Mouse (Mus musculus): ENCODE results near the gene Gm10944. TPM values are rescaled to one million over a fixed set of nuclear protein-coding genes. Genes with fewer than 3 reads are reported as not detected.

The Gm10944 gene
- polyA plus RNA-seq, 1 experiment from 2014 or later = not detected

GRCm38 (mm10) chr10:10701326-10701725 is 20.2 kb downstream of the Gm10944 start:
- H3K9ac ChIP-seq (ENCODE audit: low read length) = no peak overlapping the region
- H3K9me3 ChIP-seq (ENCODE audit: control insufficient read depth, low read length) = no peaks in the 10 kb centered on the region
- H3K4me1 ChIP-seq (replicated peaks; ENCODE audit: control insufficient read depth, insufficient read depth, low read length) = no peaks in the 10 kb centered on the region
- no peak for ATAC-seq (replicated peaks; ENCODE audit: low FRiP score)
- H3K27me3 ChIP-seq (ENCODE audit: control insufficient read depth, insufficient read depth, low read length) = no peaks in the 10 kb centered on the region
- DNase-seq (ENCODE audit: low spot score) = no peak
- 78% methylated on average over 1 of the region's 1 CpGs for whole genome bisulfite sequencing
- H3K4me2 ChIP-seq (ENCODE audit: low read depth, low read length, severe bottlenecking) = no peak overlapping the region
- H3K4me3 ChIP-seq (ENCODE audit: low read depth, low read length) = no peak overlapping the region
- no peaks in the 10 kb centered on the region for H3K36me3 ChIP-seq (ENCODE audit: control insufficient read depth, insufficient read depth, low read length)
- H3K27ac ChIP-seq (ENCODE audit: low read depth, low read length) = no peak overlapping the region

GRCm38 (mm10) chr10:10708031-10708430 is 26.9 kb downstream of the Gm10944 start:
- no peaks in the 10 kb centered on the region for H3K36me3 ChIP-seq (ENCODE audit: control insufficient read depth, insufficient read depth, low read length)
- ATAC-seq (replicated peaks; ENCODE audit: low FRiP score) = no peak
- 77% methylated on average over 1 of the region's 1 CpGs for WGBS

GRCm38 (mm10) chr10:10710359-10710758 is 29.2 kb downstream of the Gm10944 start:
- DNase-seq (ENCODE audit: low spot score) = no peak
- Histone ChIP-seq H3K27me3 (ENCODE audit: control insufficient read depth, insufficient read depth, low read length) (no peaks in the 10 kb centered on the region), H3K9me3 (ENCODE audit: control insufficient read depth, low read length) (no peaks in the 10 kb centered on the region), H3K36me3 (ENCODE audit: control insufficient read depth, insufficient read depth, low read length) (no peaks in the 10 kb centered on the region), H3K9ac (ENCODE audit: low read length) (no peak overlapping the region), H3K4me3 (ENCODE audit: low read depth, low read length) (no peak overlapping the region), H3K4me2 (ENCODE audit: low read depth, low read length, severe bottlenecking) (no peak overlapping the region), H3K27ac (ENCODE audit: low read depth, low read length) (no peak overlapping the region), H3K4me1 (replicated peaks; ENCODE audit: control insufficient read depth, insufficient read depth, low read length) (no peaks in the 10 kb centered on the region)
- WGBS = 90% methylated on average over 2 of the region's 2 CpGs
- no peak for ATAC-seq (replicated peaks; ENCODE audit: low FRiP score)

More at GRCm38 (mm10) chr10:10708031-10708430, 26.9 kb downstream of the Gm10944 start:
- Histone ChIP-seq H3K4me1 (replicated peaks; ENCODE audit: control insufficient read depth, insufficient read depth, low read length) (no peaks in the 10 kb centered on the region), H3K9ac (ENCODE audit: low read length) (no peak overlapping the region), H3K4me3 (ENCODE audit: low read depth, low read length) (no peak overlapping the region), H3K27ac (ENCODE audit: low read depth, low read length) (no peak overlapping the region), H3K4me2 (ENCODE audit: low read depth, low read length, severe bottlenecking) (no peak overlapping the region), H3K9me3 (ENCODE audit: control insufficient read depth, low read length) (no peaks in the 10 kb centered on the region), H3K27me3 (ENCODE audit: control insufficient read depth, insufficient read depth, low read length) (no peaks in the 10 kb centered on the region)
- DNase-seq (ENCODE audit: low spot score) = no peak

GRCm38 (mm10) chr10:10710837-10711236 is 29.7 kb downstream of the Gm10944 start:
- WGBS = 74% methylated on average over 2 of the region's 2 CpGs
- H3K27me3 ChIP-seq (ENCODE audit: control insufficient read depth, insufficient read depth, low read length) = no peaks in the 10 kb centered on the region
- ATAC-seq (replicated peaks; ENCODE audit: low FRiP score) = no peak
- H3K36me3 ChIP-seq (ENCODE audit: control insufficient read depth, insufficient read depth, low read length) = no peaks in the 10 kb centered on the region
- no peaks in the 10 kb centered on the region for H3K4me1 ChIP-seq (replicated peaks; ENCODE audit: control insufficient read depth, insufficient read depth, low read length)
- no peak overlapping the region for H3K9ac ChIP-seq (ENCODE audit: low read length)
- DNase-seq (ENCODE audit: low spot score) = no peak
- H3K27ac ChIP-seq (ENCODE audit: low read depth, low read length) = no peak overlapping the region
- no peaks in the 10 kb centered on the region for H3K9me3 ChIP-seq (ENCODE audit: control insufficient read depth, low read length)
- no peak overlapping the region for H3K4me3 ChIP-seq (ENCODE audit: low read depth, low read length)
- H3K4me2 ChIP-seq (ENCODE audit: low read depth, low read length, severe bottlenecking) = no peak overlapping the region

GRCm38 (mm10) chr10:10726501-10726900 is 45.4 kb downstream of the Gm10944 start:
- Histone ChIP-seq H3K27me3 (ENCODE audit: control insufficient read depth, insufficient read depth, low read length) (no peaks in the 10 kb centered on the region), H3K9me3 (ENCODE audit: control insufficient read depth, low read length) (no peaks in the 10 kb centered on the region), H3K36me3 (ENCODE audit: control insufficient read depth, insufficient read depth, low read length) (no peaks in the 10 kb centered on the region), H3K4me1 (replicated peaks; ENCODE audit: control insufficient read depth, insufficient read depth, low read length) (no peaks in the 10 kb centered on the region), H3K9ac (ENCODE audit: low read length) (no peak overlapping the region), H3K4me2 (ENCODE audit: low read depth, low read length, severe bottlenecking) (no peak overlapping the region), H3K4me3 (ENCODE audit: low read depth, low read length) (no peak overlapping the region), H3K27ac (ENCODE audit: low read depth, low read length) (no peak overlapping the region)
- ATAC-seq (replicated peaks; ENCODE audit: low FRiP score) = no peak
- WGBS = 83% methylated on average over 3 of the region's 3 CpGs
- DNase-seq (ENCODE audit: low spot score) = no peak

Other genes with a start within 250 kb of the Gm10944 start
- 0.07 and 0.16 TPM in 2 replicates for gene Adgb, start 209.0 kb upstream of the Gm10944 start, polyA plus RNA-seq (2014; fragmentation: Nextera tagmentation; extraction: Ambion mirVana)
- 10.5 TPM in 2 replicates for gene Rab32, start 123.1 kb upstream of the Gm10944 start, polyA plus RNA-seq (2014; fragmentation: Nextera tagmentation; extraction: Ambion mirVana)

Data from forebrain, embryonic 11.5 days (tissue).